Mouse (Mus musculus): ENCODE results near the gene Gm9913. TPM values are rescaled to one million over a fixed set of nuclear protein-coding genes. Genes with fewer than 3 reads are reported as not detected.

The Gm9913 gene
- 0.07 TPM in 1 of 2 replicates, not detected in the other for total RNA-seq (2014; rRNA removed)
- 0.14 and 0.20 TPM in 2 replicates for polyA plus RNA-seq (2015; fragmentation: Nextera tagmentation; extraction: Ambion mirVana)

DNA sequence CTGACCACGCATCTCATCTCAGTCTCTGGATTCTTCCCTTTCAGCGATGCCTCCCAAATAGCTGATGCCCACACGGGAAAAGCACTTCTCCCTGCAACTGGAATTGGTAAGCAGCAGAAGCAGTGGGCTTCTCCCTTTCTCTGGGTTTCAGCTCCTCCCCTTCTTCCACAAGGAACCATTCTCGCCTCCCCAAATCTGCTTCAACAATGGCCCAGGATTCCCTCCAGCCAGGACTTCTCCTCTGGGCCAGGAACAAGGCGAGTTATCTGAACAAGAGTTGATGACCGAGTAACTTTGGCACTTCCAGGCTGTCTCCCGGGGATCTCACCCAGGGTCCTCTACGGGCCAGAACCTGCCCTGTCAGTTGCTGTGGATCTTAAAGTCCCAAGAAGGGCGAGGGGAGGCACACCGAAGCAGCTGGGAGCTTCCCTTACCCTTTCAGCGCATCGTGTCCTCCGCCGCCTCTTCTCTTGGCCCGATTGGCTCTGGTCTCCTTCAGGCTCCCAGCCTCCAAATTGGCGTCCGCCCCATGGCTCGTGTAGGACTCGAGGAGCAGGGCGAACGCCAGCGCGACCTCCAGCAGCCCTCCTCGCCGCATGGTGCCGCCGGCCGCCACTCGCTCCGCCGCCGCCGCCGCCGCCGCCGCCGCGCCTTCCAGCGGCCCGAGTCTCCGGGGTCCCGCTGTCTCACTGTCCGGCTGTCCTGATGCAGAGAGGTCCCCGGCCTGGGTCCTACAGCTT lies at the start of gene Gm9913:
Gene Gm9913 (plus strand): TSS at position 84 of the 740 bp plus-strand sequence.
- peak; percentile 42; the same call in 1 of the 2 replicates for ATAC-seq

GRCm38 (mm10) chr2:125456059-125456789 lies 48.7 kb upstream of the Gm9913 start:
- H3K4me2 ChIP-seq (ENCODE audit: low read depth, low read length): no peak overlapping the region
- WGBS: 85% methylated on average over 15 of the region's 15 CpGs
- ATAC-seq: no peak

More for the DNA sequence above, at the start of gene Gm9913:
- peak within 1 kb of the TSS; percentile 98 for H3K4me2 ChIP-seq (ENCODE audit: low read depth, low read length)
- TF ChIP-seq CTCF (IDR thresholded peaks at IDR 0.05; ENCODE audit: low read depth): no peak
- H3K9me3 ChIP-seq (ENCODE audit: low read length): no peaks in the 10 kb centered on the region
- 0 out of 2 replicates have a peak, but pooled peaks cover 3% of the 10 kb centered on the region for H3K27me3 ChIP-seq (ENCODE audit: insufficient read depth, low read length)
- peak; percentile 69 for DNase-seq (ENCODE audit: low spot score)
- H3K9ac ChIP-seq (replicated peaks; ENCODE audit: low read length): peak within 1 kb of the TSS; percentile 68
- peak within 1 kb of the TSS; percentile 65 for H3K4me3 ChIP-seq (ENCODE audit: low read length)
- H3K4me1 ChIP-seq (ENCODE audit: insufficient read depth, low read length): peaks cover 9% of the 10 kb centered on the region; the same call in 1 of the 2 replicates
- no peaks in the 10 kb centered on the region for H3K36me3 ChIP-seq (ENCODE audit: insufficient read depth, low read length)
- 2% methylated on average over 45 of the region's 45 CpGs for WGBS
- H3K27ac ChIP-seq: peak within 1 kb of the TSS; percentile 75

DNA sequence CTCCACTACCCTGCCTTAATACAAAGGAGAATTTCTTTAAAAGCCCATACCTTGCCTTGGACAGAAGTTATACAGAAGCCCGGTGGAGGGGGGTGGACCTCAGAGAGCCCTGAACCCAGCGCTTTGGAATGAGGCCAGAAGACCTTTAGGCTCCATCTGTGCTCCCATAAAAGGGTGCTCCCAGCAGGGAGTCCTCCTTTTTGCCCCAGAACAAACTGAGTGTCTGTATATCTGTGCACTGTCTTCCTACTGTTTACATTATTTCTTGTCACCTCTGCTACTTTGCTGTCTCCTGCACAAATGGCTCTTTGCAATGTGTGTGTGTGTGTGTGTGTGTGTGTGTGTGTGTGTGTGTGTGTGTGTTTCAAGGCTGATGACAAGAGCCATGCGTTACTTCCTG lies 45.8 kb upstream of the Gm9913 start:
- no peak overlapping the region for H3K4me2 ChIP-seq (ENCODE audit: low read depth, low read length)
- H3K9me3 ChIP-seq (ENCODE audit: low read length): no peaks in the 10 kb centered on the region
- H3K27ac ChIP-seq: no peak overlapping the region
- H3K4me3 ChIP-seq (ENCODE audit: low read length): no peak overlapping the region
- 88% methylated on average over 3 of the region's 3 CpGs for WGBS
- no peaks in the 10 kb centered on the region for H3K4me1 ChIP-seq (ENCODE audit: insufficient read depth, low read length)
- TF ChIP-seq CTCF (IDR thresholded peaks at IDR 0.05; ENCODE audit: low read depth): no peak
- no peaks in the 10 kb centered on the region for H3K27me3 ChIP-seq (ENCODE audit: insufficient read depth, low read length)
- DNase-seq (ENCODE audit: low spot score): no peak
- no peaks in the 10 kb centered on the region for H3K36me3 ChIP-seq (ENCODE audit: insufficient read depth, low read length)
- no peak overlapping the region for H3K9ac ChIP-seq (replicated peaks; ENCODE audit: low read length)
- ATAC-seq: no peak

More at GRCm38 (mm10) chr2:125456059-125456789, 48.7 kb upstream of the Gm9913 start:
- no peak for TF ChIP-seq CTCF (IDR thresholded peaks at IDR 0.05; ENCODE audit: low read depth)
- H3K27ac ChIP-seq: no peak overlapping the region
- H3K4me3 ChIP-seq (ENCODE audit: low read length): no peak overlapping the region
- no peaks in the 10 kb centered on the region for H3K36me3 ChIP-seq (ENCODE audit: insufficient read depth, low read length)
- H3K9ac ChIP-seq (replicated peaks; ENCODE audit: low read length): no peak overlapping the region
- H3K27me3 ChIP-seq (ENCODE audit: insufficient read depth, low read length): no peaks in the 10 kb centered on the region
- no peaks in the 10 kb centered on the region for H3K9me3 ChIP-seq (ENCODE audit: low read length)
- DNase-seq (ENCODE audit: low spot score): no peak
- no peaks in the 10 kb centered on the region for H3K4me1 ChIP-seq (ENCODE audit: insufficient read depth, low read length)

DNA sequence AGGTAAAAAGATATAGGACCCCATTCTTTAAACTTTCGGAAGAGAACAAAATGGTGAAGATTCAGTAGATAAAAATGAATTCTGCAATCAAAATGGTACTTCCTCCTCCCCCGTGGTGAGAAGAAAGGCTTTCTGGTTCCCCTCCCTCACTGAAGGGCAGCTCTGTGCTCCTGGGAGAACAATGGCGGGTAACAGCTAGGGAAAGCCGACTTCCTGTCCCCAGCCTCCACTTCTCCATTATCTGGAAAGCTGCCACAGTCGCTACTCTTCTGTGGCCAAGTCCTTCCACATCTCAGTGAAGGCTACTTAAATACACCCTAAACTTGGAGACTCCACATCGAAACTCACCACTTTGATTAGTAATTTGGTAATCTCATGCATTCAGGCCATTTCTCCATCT lies 40.9 kb upstream of the Gm9913 start:
- Histone ChIP-seq H3K9ac (replicated peaks; ENCODE audit: low read length) (no peak overlapping the region), H3K9me3 (ENCODE audit: low read length) (no peaks in the 10 kb centered on the region), H3K4me3 (ENCODE audit: low read length) (no peak overlapping the region), H3K27ac (no peak overlapping the region), H3K4me2 (ENCODE audit: low read depth, low read length) (no peak overlapping the region), H3K27me3 (ENCODE audit: insufficient read depth, low read length) (no peaks in the 10 kb centered on the region), H3K36me3 (ENCODE audit: insufficient read depth, low read length) (no peaks in the 10 kb centered on the region), H3K4me1 (ENCODE audit: insufficient read depth, low read length) (no peaks in the 10 kb centered on the region)
- no peak for DNase-seq (ENCODE audit: low spot score)
- ATAC-seq: no peak
- TF ChIP-seq CTCF (IDR thresholded peaks at IDR 0.05; ENCODE audit: low read depth): no peak
- WGBS: 89% methylated on average over 6 of the region's 6 CpGs

- WGBS: 61% methylated on average over 8 of the region's 8 CpGs
- no peak overlapping the region; the same call in 1 of the 2 replicates for H3K27ac ChIP-seq
- ATAC-seq: 0 out of 2 replicates have a peak, but pooled peaks have one; percentile 32
Measured at GRCm38 (mm10) chr2:125470553-125471295, 34.2 kb upstream of the Gm9913 start.

DNA sequence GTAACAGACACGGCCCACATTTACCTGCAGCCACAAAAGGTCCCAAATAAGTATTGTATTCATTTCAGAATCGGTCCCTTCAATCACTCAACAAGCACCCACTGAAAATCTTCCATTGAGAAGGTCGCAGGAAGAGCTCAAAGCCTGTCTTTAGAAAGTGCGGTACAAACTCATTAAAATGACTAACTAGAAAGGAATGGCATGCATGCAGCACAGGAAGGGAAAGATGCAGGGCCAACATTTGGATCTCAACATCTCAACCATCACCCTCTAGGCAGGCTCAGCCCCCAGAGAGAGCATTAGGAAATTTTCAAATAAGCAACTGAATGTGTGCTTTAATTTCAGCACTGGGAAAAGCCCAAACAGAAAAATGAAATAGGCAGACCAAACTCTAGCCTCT lies 33.2 kb upstream of the Gm9913 start:
- Histone ChIP-seq H3K4me1 (ENCODE audit: insufficient read depth, low read length) (no peaks in the 10 kb centered on the region), H3K4me2 (ENCODE audit: low read depth, low read length) (no peak overlapping the region), H3K27me3 (ENCODE audit: insufficient read depth, low read length) (no peaks in the 10 kb centered on the region), H3K9ac (replicated peaks; ENCODE audit: low read length) (no peak overlapping the region), H3K4me3 (ENCODE audit: low read length) (no peak overlapping the region), H3K36me3 (ENCODE audit: insufficient read depth, low read length) (no peaks in the 10 kb centered on the region), H3K9me3 (ENCODE audit: low read length) (no peaks in the 10 kb centered on the region), H3K27ac (no peak overlapping the region)
- ATAC-seq: no peak
- 95% methylated on average over 4 of the region's 4 CpGs for WGBS
- DNase-seq (ENCODE audit: low spot score): no peak
- no peak for TF ChIP-seq CTCF (IDR thresholded peaks at IDR 0.05; ENCODE audit: low read depth)

More at GRCm38 (mm10) chr2:125470553-125471295, 34.2 kb upstream of the Gm9913 start:
- DNase-seq (ENCODE audit: low spot score): peak; percentile 43
- no peaks in the 10 kb centered on the region for H3K4me1 ChIP-seq (ENCODE audit: insufficient read depth, low read length)
- H3K4me3 ChIP-seq (ENCODE audit: low read length): no peak overlapping the region
- no peak overlapping the region for H3K9ac ChIP-seq (replicated peaks; ENCODE audit: low read length)
- no peaks in the 10 kb centered on the region for H3K36me3 ChIP-seq (ENCODE audit: insufficient read depth, low read length)
- TF ChIP-seq CTCF (IDR thresholded peaks at IDR 0.05; ENCODE audit: low read depth): no peak
- no peaks in the 10 kb centered on the region for H3K27me3 ChIP-seq (ENCODE audit: insufficient read depth, low read length)
- no peaks in the 10 kb centered on the region for H3K9me3 ChIP-seq (ENCODE audit: low read length)
- no peak overlapping the region for H3K4me2 ChIP-seq (ENCODE audit: low read depth, low read length)

Measured in hindbrain, postnatal 0 days (tissue).